Mouse (Mus musculus) ES-Bruce4 (cell line): ENCODE data around the gene Asap3. TPM values are rescaled to one million over a fixed set of nuclear protein-coding genes. Genes with fewer than 3 reads are reported as not detected.

Experiments
- H3K27ac ChIP-seq: 2 replicates; pipeline ENCODE4 v1.5.1; 2012; ENCODE audit warnings: low read length, inconsistent platforms; ENCODE audit not compliant: insufficient read depth
- H3K27me3 ChIP-seq: 2 replicates; pipeline ENCODE4 v1.6.1; 2012; ENCODE audit warnings: mild to moderate bottlenecking, low read length, inconsistent platforms; ENCODE audit not compliant: control insufficient read depth, poor library complexity, insufficient read depth, severe bottlenecking
- H3K36me3 ChIP-seq: 2 replicates; pipeline ENCODE4 v1.6.1; 2012; ENCODE audit warnings: inconsistent platforms, mild to moderate bottlenecking, low read length, moderate library complexity; ENCODE audit not compliant: control insufficient read depth, poor library complexity, insufficient read depth, severe bottlenecking
- H3K4me1 ChIP-seq: one replicate; pipeline ENCODE4 v1.8.1; 2011; ENCODE audit warnings: low read length; ENCODE audit not compliant: control insufficient read depth, insufficient read depth
- H3K4me3 ChIP-seq: 2 replicates; pipeline ENCODE4 v1.5.1; 2011; ENCODE audit warnings: low read depth, mild to moderate bottlenecking, low read length
- H3K9ac ChIP-seq: 2 replicates; pipeline ENCODE4 v1.6.1; 2012; ENCODE audit warnings: low read depth, mild to moderate bottlenecking, inconsistent platforms; ENCODE audit not compliant: poor library complexity, severe bottlenecking
- H3K9me3 ChIP-seq: replicated peaks from 2 replicates; pipeline ENCODE4 v1.6.1; 2012; ENCODE audit warnings: mild to moderate bottlenecking, low read length, inconsistent platforms; ENCODE audit not compliant: control insufficient read depth, poor library complexity, insufficient read depth, severe bottlenecking
- CTCF ChIP-seq: IDR thresholded peaks from one replicate; pipeline ENCODE4 v1.8.1; 2011; ENCODE audit warnings: low read depth, low read length
- EP300 ChIP-seq: IDR thresholded peaks from 2 replicates; pipeline ENCODE4 v1.6.1; 2011; ENCODE audit warnings: low read depth, low read length; ENCODE audit not compliant: insufficient read depth
- POLR2A ChIP-seq: IDR thresholded peaks from one replicate; pipeline ENCODE4 v1.8.1; 2011; ENCODE audit warnings: low read length; ENCODE audit not compliant: insufficient read depth
- polyA plus RNA-seq: library from polyadenylated mRNA; stranded (reverse); fragments of >200 nt; gene quantifications from 2 replicates; pipeline ENCODE4 v1.2.4, GENCODE M21; 2011; ENCODE audit warnings: low read depth; ENCODE audit not compliant: missing spikeins, insufficient read depth, insufficient read length

Gene Asap3
- polyA plus RNA-seq, 1 experiment: 7.2 TPM

DNA sequence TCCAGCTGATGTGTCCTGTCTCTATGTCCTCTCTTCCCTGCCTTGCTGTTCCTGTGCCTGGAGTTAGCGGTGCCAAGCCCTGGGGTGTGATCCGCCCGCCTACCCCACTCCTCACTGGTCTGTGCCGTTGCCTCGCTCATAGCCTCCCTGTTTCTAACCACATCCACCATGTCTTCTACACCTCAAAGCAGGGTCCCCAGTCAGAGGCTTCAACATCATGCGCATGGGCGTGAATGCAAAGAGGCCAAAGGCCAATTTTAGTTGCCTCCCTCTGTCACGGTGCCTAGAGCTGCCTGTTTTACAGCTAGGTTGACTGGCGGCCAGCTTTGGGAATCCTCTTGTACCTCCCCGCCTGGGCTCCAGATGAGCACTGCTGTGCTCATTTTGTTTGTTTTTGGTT lies 10.0 kb upstream of the Asap3 start:
- H3K9ac ChIP-seq: no peak overlapping the region
- TF ChIP-seq CTCF (no peak), EP300 (no peak), POLR2A (no peak)
- no peaks in the 10 kb centered on the region for H3K9me3 ChIP-seq
- no peak overlapping the region for H3K27ac ChIP-seq
- H3K36me3 ChIP-seq: no peaks in the 10 kb centered on the region
- H3K27me3 ChIP-seq: no peaks in the 10 kb centered on the region
- no peak overlapping the region; the same call in 1 of the 2 replicates for H3K4me3 ChIP-seq
- peaks cover 4% of the 10 kb centered on the region for H3K4me1 ChIP-seq

DNA sequence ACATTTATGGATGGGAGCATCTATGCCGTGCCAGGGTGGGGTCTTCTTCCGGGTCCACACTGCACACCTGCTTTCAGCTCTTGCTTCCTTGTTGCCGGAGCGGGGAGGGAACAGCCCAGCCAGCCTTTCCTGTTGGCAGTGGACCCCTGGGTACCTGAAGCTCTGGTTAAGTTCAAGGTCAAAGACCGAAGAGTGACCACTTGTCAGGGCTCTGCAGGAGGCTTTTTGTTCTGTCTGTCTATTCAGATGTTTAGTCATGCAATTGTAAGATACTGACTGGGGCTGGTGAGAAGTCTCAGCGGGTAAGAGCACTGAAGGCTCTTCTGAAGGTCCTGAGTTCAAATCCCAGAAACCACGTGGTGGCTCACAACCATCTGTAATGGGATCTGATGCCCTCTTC lies 7.3 kb upstream of the Asap3 start:
- Histone ChIP-seq H3K9me3 (no peaks in the 10 kb centered on the region), H3K9ac (no peak overlapping the region), H3K36me3 (no peaks in the 10 kb centered on the region), H3K4me3 (no peak overlapping the region), H3K4me1 (peaks cover 2% of the 10 kb centered on the region), H3K27me3 (no peaks in the 10 kb centered on the region), H3K27ac (no peak overlapping the region)
- TF ChIP-seq EP300: peak; percentile 46; the same call in 1 of the 2 replicates
- TF ChIP-seq CTCF: no peak

DNA sequence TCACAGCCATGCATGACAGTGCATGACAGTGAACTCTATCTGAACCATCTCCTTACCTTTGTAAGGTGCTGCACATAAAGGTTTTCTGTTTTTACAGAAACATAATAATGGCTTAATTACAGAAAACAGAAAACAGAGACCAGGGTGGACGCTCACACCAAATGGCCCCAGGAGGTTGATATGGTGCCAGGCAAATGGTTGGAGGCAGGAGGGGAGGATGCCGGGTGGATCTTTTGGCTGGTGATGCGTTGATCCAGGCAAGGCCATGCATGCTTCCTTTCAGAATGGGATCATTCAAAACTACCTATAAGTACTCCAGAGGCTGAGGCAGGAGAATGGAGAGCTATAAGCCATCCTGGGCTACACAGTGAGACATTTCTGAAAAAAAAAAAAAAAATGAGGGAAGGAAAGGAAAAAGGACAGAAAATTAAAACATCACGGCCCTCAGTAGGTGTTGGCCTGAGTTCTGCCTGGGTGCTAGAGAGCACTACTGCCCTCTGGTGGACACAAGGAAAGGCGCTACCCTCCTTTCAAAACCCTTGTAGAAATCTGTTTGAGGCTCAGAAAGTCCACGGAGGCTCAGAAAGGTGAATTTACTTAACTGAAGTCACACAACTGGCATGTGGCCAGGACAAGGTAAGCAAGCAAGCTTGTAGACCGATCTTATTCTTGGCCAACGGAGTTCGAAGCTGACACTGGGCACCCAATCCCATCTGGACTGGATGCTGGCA lies 6.4 kb upstream of the Asap3 start:
- TF ChIP-seq CTCF (peak; percentile 90), EP300 (no peak), POLR2A (no peak)
- peaks cover 2% of the 10 kb centered on the region for H3K4me1 ChIP-seq

DNA sequence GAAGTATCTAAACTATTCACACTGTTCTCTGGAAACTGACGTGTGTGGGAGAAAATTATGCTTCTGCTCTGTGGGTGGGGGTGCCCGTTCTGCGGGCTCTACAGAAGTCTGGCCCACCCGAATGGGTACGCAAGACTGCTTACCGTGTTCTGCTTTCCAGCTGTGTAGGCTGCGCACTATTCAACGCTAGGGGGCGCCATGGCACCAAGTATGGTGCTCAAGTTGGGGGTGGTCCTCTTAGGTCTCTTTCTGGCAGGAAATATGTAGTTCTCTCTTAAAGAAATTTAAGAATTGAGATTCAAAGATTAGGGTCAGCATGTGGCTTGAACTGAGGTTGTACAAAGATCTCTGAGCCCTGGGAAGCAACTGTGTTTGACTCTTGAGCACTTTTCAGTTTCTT lies 3.7 kb upstream of the Asap3 start:
- H3K36me3 ChIP-seq: no peaks in the 10 kb centered on the region

More for the DNA sequence above, 6.4 kb upstream of the Asap3 start:
- Histone ChIP-seq H3K9me3 (no peaks in the 10 kb centered on the region), H3K27ac (no peak overlapping the region), H3K9ac (no peak overlapping the region), H3K36me3 (no peaks in the 10 kb centered on the region), H3K27me3 (no peaks in the 10 kb centered on the region), H3K4me3 (no peak overlapping the region)

DNA sequence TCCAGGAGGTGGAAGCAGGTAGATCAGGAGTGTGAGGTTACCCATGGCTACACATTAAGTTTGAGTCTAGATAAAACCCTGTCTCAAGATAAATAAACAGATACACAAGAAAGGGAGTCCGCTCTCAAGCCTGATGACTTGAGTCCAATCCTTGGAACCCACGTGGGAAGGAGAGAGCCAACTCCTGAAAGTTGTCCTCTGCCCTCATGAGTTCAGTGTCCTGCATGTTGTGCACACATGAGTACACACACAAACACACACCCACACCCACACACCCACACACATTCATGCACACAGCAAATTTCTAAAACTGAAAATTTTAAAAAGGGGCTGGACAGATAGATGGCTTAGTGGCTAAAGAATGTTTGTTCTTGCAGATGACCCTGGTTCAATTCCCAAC lies 1.4 kb upstream of the Asap3 start:
- Histone ChIP-seq H3K27ac (no peak overlapping the region), H3K9ac (no peak overlapping the region), H3K36me3 (no peaks in the 10 kb centered on the region), H3K27me3 (no peaks in the 10 kb centered on the region), H3K4me3 (no peak overlapping the region), H3K4me1 (peaks cover 2% of the 10 kb centered on the region), H3K9me3 (no peaks in the 10 kb centered on the region)
- no peak for TF ChIP-seq EP300
- TF ChIP-seq CTCF: no peak
- TF ChIP-seq POLR2A: no peak

More for the DNA sequence above, 3.7 kb upstream of the Asap3 start:
- H3K9ac ChIP-seq: no peak overlapping the region
- no peak overlapping the region for H3K27ac ChIP-seq
- no peaks in the 10 kb centered on the region for H3K9me3 ChIP-seq
- no peaks in the 10 kb centered on the region for H3K27me3 ChIP-seq
- no peak for TF ChIP-seq EP300
- TF ChIP-seq CTCF: peak; percentile 97
- TF ChIP-seq POLR2A: no peak
- no peak overlapping the region for H3K4me3 ChIP-seq
- peaks cover 2% of the 10 kb centered on the region for H3K4me1 ChIP-seq

DNA sequence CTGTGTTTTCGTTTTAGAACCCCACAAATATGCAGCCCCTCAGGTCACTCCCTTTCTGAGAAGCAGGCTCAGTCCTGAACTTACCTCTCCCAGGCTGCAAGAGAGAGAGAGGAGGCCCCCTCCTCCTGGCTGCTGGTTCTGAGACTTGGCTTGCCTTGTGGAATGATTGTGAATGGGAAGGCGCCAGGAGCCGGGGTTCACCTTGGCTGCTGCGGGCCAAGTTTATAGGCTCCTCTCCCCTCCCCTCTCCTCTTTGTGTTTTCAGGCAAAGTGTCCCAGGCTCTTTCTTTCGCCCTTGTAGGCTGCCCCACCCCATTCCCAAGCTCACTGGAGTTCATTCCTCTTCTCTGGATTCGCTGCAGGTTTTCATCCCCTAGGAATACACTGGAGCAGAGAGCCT lies 778 bp downstream of the Asap3 start:
- H3K27ac ChIP-seq: peak overlapping the region; percentile 71
- H3K9ac ChIP-seq: peak overlapping the region; percentile 47
- no peaks in the 10 kb centered on the region for H3K4me1 ChIP-seq
- no peaks in the 10 kb centered on the region for H3K9me3 ChIP-seq
- no peaks in the 10 kb centered on the region for H3K36me3 ChIP-seq
- H3K27me3 ChIP-seq: no peaks in the 10 kb centered on the region
- TF ChIP-seq EP300 (0 out of 2 replicates have a peak, but pooled peaks have one; percentile 12), POLR2A (no peak)
- peak overlapping the region; percentile 82 for H3K4me3 ChIP-seq
